Mouse (Mus musculus) liver, embryonic 14.5 days (tissue): ENCODE measurements around the gene Orai1. TPM values are rescaled to one million over a fixed set of nuclear protein-coding genes. Genes with fewer than 3 reads are reported as not detected.
A peak's percentile ranks its signal among the peaks of the same experiment; 100 is the strongest.

ENCODE experiments used
- ATAC-seq: fragments of 200-750 bp; cut with Nextera tagmentation; 2 replicates; pipeline ENCODE4 v1.8.0; 2017; ENCODE audit warnings: moderate number of reproducible peaks, mild to moderate bottlenecking, moderate library complexity; ENCODE audit not compliant: insufficient read depth
- DNase-seq, 3 experiments: peaks; one replicate each; pipeline ENCODE4 v3.0.0-alpha.2; 2012 to 2013; ENCODE audit warnings: low read depth in 3 of 3, low spot score in 3 of 3
- H3K27ac ChIP-seq: fragments of 300-500 bp; sonication (generic); 2 replicates; pipeline ENCODE4 v1.5.1; 2014; ENCODE audit warnings: moderate library complexity, mild to moderate bottlenecking, control low read depth, inconsistent platforms
- H3K27me3 ChIP-seq: fragments of 300-500 bp; sonication (generic); 2 replicates; pipeline ENCODE4 v1.6.1; 2014; ENCODE audit warnings: mild to moderate bottlenecking, low read length, moderate library complexity; ENCODE audit not compliant: control insufficient read depth, insufficient read depth
- H3K36me3 ChIP-seq: fragments of 300-500 bp; sonication (generic); replicated peaks from 2 replicates; pipeline ENCODE4 v1.6.1; 2014; ENCODE audit warnings: low read depth; ENCODE audit not compliant: control insufficient read depth, insufficient read depth
- H3K4me1 ChIP-seq, 2 experiments: fragments of 200-500 bp in 1 of 2; fragments of 300-500 bp in 1 of 2; sonication (generic) in 1 of 2; replicated peaks; 2 replicates each; pipeline ENCODE4 v1.6.1; 2012 to 2014; ENCODE audit warnings: antibody characterized with exemption in 1 of 2, inconsistent platforms in 1 of 2, low read length in 1 of 2; ENCODE audit not compliant: control insufficient read depth in 2 of 2, insufficient read depth in 2 of 2
- H3K4me2 ChIP-seq: fragments of 300-500 bp; sonication (generic); 2 replicates; pipeline ENCODE4 v1.6.1; 2014; ENCODE audit warnings: low read depth, mild to moderate bottlenecking, control low read depth, moderate library complexity
- H3K4me3 ChIP-seq, 2 experiments: fragments of 200-500 bp in 1 of 2; fragments of 300-500 bp in 1 of 2; sonication (generic) in 1 of 2; 2 replicates each; pipeline ENCODE4 v1.5.1; 2012 to 2014; ENCODE audit warnings: low read depth in 2 of 2, low read length in 2 of 2, mild to moderate bottlenecking in 2 of 2, control low read depth in 1 of 2, inconsistent platforms in 1 of 2, moderate library complexity in 1 of 2; ENCODE audit not compliant: insufficient read depth in 1 of 2
- H3K9ac ChIP-seq: fragments of 300-500 bp; sonication (generic); replicated peaks from 2 replicates; pipeline ENCODE4 v1.6.1; 2014; ENCODE audit warnings: mild to moderate bottlenecking, control low read depth, moderate library complexity
- H3K9me3 ChIP-seq: fragments of 300-500 bp; sonication (generic); 2 replicates; pipeline ENCODE4 v1.6.1; 2016; ENCODE audit warnings: low read length, mixed read lengths; ENCODE audit not compliant: control insufficient read depth
- CTCF ChIP-seq: IDR thresholded peaks from 2 replicates; pipeline ENCODE4 v1.5.1; 2016; ENCODE audit warnings: antibody characterized with exemption, low read depth, control low read depth
- EP300 ChIP-seq: IDR thresholded peaks from 2 replicates; pipeline ENCODE4 v1.6.1; 2016; ENCODE audit warnings: antibody characterized with exemption, low read depth
- whole genome bisulfite sequencing: fragments of 180-500 bp; shearing (Covaris S2); extraction: QIAGEN DNeasy Blood & Tissue Kit; methylation state at CpG from one replicate; pipeline ENCODE4 v1.1.7; 2014; ENCODE audit not compliant: insufficient replicate concordance; 5-methylcytosine and 5-hydroxymethylcytosine counted together
- polyA plus RNA-seq, 2 experiments: library from polyadenylated mRNA; depleted of rRNA in 1 of 2; stranded (reverse) in 1 of 2; unstranded in 1 of 2; fragments of >200 nt; fragmentation: Nextera tagmentation in 1 of 2; extraction: Ambion mirVana in 1 of 2; gene quantifications; 2 replicates each; pipeline versions ENCODE4 v1.2.1 to v1.2.3; 2012 to 2014

The Orai1 gene
- polyA plus RNA-seq, 2 experiments: 6.3 to 7.4 TPM

DNA sequence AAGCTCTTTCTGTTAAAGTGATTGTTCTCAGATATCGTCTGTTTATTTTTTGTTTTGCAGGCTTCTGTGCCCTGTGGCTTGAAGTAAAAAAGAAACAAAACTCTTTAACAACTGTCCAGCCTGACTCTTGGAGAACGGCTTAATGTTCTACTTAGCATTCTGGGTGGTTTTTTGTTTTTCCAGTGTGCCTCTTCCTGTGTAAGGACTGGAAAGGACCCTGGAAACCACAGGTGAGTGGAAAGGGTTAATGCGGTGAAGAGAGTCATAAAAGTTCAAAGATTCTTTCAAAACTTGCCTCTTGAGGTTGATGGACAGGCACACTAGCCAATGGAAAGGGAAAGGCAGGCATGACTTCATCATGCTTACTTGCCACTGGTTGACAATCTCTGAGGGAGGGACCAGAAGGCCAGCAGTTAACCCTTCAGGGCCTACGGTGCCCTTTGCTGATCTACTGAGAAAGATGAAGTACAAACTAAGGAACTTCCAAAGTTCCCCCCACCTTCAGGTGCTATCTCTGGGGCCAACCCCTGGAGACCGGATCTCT, 20.5 kb upstream of the Orai1 start:
- DNase-seq (peak; percentile 86 to 90 (median 89)), ATAC-seq (peak; percentile 85)
- Histone ChIP-seq H3K27me3 (no peaks in the 10 kb centered on the region), H3K9ac (peak overlapping the region; percentile 44), H3K9me3 (no peaks in the 10 kb centered on the region), H3K4me2 (peak overlapping the region; percentile 54), H3K4me3 (peak overlapping the region; percentile 5 to 21; a peak in 1 of 4 replicates), H3K4me1 (peaks cover 3 to 23% of the 10 kb centered on the region in 2 experiments), H3K27ac (no peak overlapping the region), H3K36me3 (no peaks in the 10 kb centered on the region)
- WGBS: 5% methylated on average over 5 of the region's 5 CpGs
- no peak for TF ChIP-seq EP300
- no peak for TF ChIP-seq CTCF

DNA sequence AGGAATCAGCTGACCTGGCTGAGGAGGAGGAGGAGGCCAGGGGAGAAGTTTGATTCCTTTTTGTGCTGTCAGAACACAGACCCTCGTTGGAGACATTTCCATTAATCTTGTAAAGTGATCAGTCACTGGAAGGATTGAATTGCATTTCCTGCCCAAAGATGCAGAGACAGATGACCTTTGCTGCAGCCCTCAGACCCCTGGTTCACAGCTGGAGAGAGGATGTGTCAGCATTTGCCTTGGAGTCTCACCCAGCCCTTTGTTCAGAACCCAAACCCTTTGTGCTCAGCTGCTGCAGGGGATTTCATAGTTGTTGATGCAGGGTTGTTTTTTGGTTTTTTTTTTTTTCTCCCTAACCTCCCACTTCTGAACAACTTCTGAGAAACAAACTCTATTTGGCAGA, 20.0 kb upstream of the Orai1 start:
- 10% methylated on average over 1 of the region's 1 CpGs for WGBS
- Histone ChIP-seq H3K4me3 (no peak overlapping the region), H3K27me3 (no peaks in the 10 kb centered on the region), H3K9ac (no peak overlapping the region), H3K4me1 (peaks cover 3 to 19% of the 10 kb centered on the region in 2 experiments), H3K4me2 (no peak overlapping the region), H3K27ac (no peak overlapping the region), H3K36me3 (no peaks in the 10 kb centered on the region), H3K9me3 (no peaks in the 10 kb centered on the region)
- ATAC-seq: no peak
- no peak for TF ChIP-seq CTCF
- no peak for TF ChIP-seq EP300
- DNase-seq: no peak

DNA sequence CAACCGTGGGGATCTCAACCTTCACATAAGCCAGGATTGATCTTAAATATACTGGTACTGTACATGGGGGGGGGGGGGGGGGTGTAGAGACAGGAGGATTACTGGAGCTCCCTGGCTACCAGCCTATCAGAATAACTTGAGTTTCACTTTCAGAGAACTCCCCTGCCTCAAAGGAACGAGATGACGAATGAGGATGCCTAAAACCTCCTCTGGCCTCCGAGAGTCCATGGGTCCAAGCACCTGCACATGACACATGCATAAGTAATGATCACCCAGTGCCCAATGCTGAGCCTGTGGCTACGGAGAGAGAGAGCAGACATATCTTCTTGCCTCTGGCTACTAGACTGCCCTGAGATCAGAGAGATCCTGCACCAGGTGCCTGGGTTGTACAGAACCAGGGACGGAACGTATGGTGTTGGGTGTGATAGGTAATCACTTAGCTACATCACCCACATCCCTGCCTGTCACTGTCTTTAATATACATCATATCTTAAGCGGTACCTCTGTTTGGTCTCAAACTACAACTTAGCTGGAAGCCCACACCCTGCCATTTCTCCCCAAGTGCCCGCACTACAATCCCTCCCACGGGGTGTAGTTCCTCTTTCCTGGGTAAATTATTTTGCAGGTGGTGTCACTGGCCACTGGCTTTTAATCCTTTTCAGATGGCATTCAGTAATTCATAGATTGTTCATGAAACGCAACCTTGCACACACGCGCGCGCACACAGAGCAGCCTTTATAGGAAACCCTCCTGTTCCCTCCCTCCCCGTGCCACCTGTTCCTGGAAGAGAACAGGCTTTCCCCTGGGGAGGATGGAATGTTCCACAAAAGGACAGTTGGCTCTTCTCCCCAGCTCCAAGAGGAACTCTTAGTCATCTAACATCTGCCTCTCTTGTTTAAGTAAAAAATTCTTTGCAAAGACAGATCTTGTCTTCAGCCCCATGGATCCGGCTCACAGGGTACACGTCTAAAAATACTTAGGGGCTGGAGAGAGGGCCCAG, 17.4 kb upstream of the Orai1 start:
- Histone ChIP-seq H3K9ac (no peak overlapping the region), H3K27me3 (no peaks in the 10 kb centered on the region), H3K27ac (no peak overlapping the region), H3K4me3 (no peak overlapping the region), H3K4me2 (no peak overlapping the region), H3K36me3 (no peaks in the 10 kb centered on the region), H3K4me1 (peaks cover 0 to 7% of the 10 kb centered on the region in 2 experiments; a peak in 2 of 4 replicates), H3K9me3 (no peaks in the 10 kb centered on the region)
- 63% methylated on average over 18 of the region's 18 CpGs for WGBS
- TF ChIP-seq EP300 (no peak), CTCF (no peak)
- no peak for ATAC-seq
- DNase-seq: no peak

DNA sequence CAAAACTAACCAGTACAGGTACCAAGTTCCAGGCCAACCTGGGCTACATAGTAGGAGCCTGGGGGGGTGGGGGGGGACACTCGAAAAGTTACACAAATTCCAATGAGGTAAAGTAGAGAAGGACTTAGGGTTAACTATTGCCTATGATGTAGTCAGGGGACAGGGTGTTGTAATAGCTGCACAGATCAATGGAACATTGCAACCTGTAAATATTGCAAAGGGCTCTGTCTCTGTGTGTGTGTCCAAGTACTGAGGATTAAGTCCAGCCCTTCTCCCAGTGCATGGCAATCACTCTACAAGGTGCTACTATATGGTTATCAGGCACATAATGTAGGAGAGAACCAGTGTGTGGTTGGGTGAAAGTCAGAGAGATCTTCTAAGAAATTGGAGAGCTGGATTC, 14.0 kb upstream of the Orai1 start:
- H3K4me3 ChIP-seq: no peak overlapping the region
- peak overlapping the region; percentile 11; the same call in 1 of the 2 replicates for H3K27ac ChIP-seq
- no peaks in the 10 kb centered on the region for H3K36me3 ChIP-seq
- no peak overlapping the region for H3K4me2 ChIP-seq
- peak; percentile 69 for ATAC-seq
- WGBS: 33% methylated on average over 1 of the region's 1 CpGs
- DNase-seq: no peak
- TF ChIP-seq EP300 (no peak), CTCF (no peak)
- H3K27me3 ChIP-seq: no peaks in the 10 kb centered on the region
- no peaks in the 10 kb centered on the region for H3K9me3 ChIP-seq
- H3K9ac ChIP-seq: no peak overlapping the region
- H3K4me1 ChIP-seq: peaks cover 0 to 5% of the 10 kb centered on the region in 2 experiments; a peak in 2 of 4 replicates
